Mouse (Mus musculus) brain, embryonic 18.5 days (tissue): Measurements from ENCODE around the gene Ap2a1.

ENCODE experiments used
- DNase-seq: peaks from one replicate; pipeline ENCODE4 v3.0.0-alpha.2; 2012; ENCODE audit warnings: low read depth, low spot score

Gene Ap2a1

GRCm38 (mm10) chr7:44850789-44851624 lies 78.3 kb downstream of the Ap2a1 start:
- no peak for DNase-seq
